Mouse (Mus musculus): ENCODE data around the gene Rbfox3.

DNA sequence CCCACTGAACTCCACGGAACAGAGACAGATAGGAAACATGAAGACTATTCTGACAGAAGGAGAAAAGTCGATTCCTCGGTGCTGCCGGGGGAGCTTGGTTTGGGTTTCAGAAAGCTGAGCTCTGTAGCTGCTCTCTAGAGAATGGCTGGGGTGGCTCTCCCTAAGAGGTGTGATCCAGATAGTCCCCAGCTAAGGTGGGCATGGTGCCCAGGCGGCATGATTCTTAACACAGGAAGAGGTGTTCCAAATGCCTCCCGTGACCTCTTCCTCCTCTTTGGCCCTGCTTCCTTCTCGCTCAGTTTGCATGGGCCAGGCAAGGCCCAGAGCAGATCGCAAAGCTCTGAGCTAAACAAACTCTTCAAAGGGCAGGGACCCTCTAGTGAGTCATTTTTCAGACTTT, 243.0 kb downstream of the Rbfox3 start:
- TF ChIP-seq CTCF (IDR thresholded peaks at IDR 0.05; ENCODE audit: borderline replicate concordance, insufficient read depth, low read depth, low read length) (no peak), POLR2A (IDR thresholded peaks at IDR 0.05; ENCODE audit: borderline replicate concordance, insufficient read depth, low read length) (no peak)
